Mouse (Mus musculus): ENCODE results near the gene Ccdc137.
A peak's percentile ranks its signal among the peaks of the same experiment; 100 is the strongest.

The Ccdc137 gene

DNA sequence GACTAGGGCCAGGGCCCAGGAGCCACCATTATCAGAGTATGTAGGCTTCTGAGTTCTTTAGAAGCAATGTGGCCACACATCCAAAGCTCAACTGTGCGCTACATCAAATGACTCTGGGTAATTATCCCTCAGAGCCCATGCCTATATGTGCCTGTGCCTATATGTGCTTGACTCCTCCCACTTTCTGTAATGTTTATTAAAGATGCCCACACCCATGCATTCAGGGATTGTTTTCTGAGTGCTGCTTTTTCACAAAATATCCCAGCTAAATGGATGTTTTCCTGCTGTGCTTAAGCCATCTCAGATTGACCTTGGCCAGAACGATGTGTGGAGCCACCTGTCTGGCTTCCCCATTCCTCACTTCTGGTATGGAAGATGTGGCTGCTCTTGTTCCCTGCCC is 5.6 kb downstream of the Ccdc137 start:
- DNase-seq: no peak

DNA sequence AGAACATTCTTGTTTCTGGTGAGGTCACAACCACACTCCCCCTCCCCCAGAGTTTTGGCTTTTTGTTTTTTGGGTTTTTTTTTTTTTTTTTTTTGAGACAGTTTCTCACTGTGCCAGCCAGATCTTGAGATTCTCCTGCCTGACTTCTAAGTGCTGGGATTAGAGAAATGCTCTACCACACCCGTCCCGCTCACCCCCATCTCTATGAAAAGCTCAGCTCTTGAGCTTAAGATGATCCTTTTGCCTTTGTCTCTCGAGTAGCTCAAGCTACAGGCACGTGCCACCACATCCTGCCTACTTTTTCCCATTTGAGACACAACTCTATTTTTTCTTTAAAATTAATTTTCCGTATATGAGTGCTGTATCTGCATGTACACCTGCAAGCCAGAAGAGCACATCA is 6.5 kb downstream of the Ccdc137 start:
- DNase-seq: no peak

DNA sequence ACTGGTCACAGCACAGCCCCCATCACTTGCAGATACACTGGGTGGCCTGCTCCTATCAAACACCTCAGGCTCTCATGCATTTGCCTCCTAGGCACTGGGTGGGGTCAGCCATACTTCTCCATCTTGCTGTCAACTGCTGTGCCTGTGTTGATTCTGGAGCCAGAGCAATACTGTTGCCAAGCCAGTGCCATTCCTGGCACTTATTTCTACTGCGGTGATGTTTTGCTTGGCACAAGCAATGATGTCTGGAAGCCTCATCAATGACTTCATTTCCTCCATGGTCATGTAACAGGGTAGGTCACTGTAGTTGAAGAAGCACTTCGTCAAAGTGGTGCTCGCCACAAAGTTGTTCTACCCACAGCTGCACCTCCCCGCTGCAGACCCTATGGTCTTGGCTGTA is 7.6 kb downstream of the Ccdc137 start:
- DNase-seq: no peak

- peak; percentile 94 to 97 for DNase-seq
Observed at GRCm38 (mm10) chr11:120467051-120467735, 9.3 kb downstream of the Ccdc137 start, which contains the start of gene Arl16. Gene Arl16 (minus strand): TSS chr11:120467607.

- no peak for DNase-seq
Observed at GRCm38 (mm10) chr11:120467736-120468092, 9.8 kb downstream of the Ccdc137 start.

DNA sequence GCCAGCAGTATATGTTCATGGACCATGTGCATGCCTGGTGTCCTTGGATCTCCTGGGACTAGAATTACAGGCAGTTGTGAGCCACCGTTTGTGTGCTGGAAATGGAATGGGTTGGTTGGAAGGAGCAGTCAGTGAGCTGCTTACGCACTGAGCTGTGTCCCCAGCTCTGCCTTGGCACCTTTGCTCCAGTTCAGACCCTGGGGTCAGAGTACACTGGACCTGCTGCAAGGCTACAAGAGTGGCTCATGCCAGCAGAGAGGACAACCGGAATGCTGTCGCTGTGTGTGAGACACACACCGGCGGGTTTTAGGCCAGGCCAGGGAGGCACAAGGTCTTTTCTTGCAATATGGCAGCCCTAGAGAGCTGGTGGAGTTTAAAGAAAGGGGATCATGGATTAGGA is 14.1 kb downstream of the Ccdc137 start:
- DNase-seq: no peak

- no peak for DNase-seq
Observed at GRCm38 (mm10) chr11:120483448-120483934, 25.6 kb downstream of the Ccdc137 start.

DNA sequence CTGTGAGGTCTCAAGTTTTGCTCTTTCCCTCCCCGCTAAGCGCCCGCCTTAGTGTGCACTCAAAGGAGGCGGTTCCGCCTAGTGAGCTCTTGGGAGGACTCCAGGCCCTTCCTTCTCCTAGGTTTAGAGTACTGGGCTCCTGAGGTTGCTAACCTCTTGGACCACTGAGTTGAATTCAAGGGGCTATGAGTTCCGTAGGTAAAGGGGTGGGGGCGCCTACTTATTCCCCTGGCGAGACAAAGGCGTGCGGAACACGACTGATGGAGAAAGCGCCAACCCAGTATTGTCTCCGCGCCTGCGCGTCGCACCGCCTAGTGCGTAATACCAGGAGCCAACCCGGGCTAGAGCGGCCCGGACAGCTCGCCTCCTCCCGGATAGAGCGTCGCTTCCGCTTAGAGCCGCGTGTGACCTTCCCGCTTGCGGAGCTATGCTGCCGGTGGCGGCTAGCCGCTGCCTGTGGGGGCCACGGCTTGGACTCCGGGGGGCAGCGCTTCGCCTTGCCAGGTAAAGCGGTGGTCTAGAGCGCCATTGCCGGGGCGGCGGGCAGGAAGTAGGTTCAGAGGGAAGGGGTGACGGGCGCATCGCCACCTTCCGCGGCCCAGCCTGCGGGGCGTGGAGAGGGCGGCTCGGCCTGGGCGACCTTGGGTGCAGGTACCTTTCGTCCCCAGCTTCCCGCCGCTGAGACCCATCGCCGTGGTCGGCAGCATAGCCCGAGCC is 26.5 kb downstream of the Ccdc137 start, which contains the start of gene Mrpl12:
Gene Mrpl12 (plus strand): TSS at position 349 of the 717 bp plus-strand sequence.
- DNase-seq: peak; percentile 85 to 87

- no peak for DNase-seq
Observed at GRCm38 (mm10) chr11:120485251-120485650, 27.3 kb downstream of the Ccdc137 start.

- no peak for DNase-seq
Observed at GRCm38 (mm10) chr11:120488516-120488915, 30.6 kb downstream of the Ccdc137 start.

DNA sequence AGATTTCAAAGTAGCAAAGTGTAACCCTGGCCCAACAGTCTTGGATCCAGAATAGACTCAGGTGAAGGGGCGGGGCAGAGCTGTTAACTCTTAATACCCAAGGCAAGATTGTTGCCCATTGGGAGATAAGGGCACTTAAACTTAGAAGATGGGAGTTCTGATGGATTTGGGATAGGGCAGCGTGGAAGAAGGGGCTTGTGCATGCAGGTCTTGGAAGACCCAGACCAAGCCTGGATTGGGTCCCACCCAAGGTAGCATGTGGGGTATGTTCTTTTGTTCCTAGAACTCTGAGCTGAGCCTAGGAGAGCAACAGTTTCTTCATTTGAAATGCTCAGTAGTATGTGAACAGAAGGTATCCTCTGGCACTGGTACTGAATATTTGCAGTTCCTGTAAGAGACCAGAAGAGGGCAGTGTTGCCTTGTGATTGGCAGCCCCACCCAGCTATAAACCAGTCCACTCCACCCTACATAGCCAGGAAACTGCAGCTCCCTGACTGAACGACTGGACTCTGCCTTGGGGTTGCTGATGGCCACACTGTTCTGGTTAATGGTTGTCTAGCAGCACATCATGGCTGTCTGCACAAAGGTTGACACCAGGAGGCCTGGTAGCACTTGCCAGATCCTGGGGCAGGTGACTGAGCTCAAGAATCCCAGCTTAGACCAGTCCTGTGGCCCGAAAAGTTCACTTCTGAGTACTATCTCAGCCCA is 31.3 kb downstream of the Ccdc137 start:
- peak; percentile 51 to 55 for DNase-seq

- DNase-seq: no peak
Observed at GRCm38 (mm10) chr11:120490291-120491046, 32.6 kb downstream of the Ccdc137 start.

GRCm38 (mm10) chr11:120491317-120492023 is 33.6 kb downstream of the Ccdc137 start, which contains the start of gene Slc25a10:
Gene Slc25a10 (plus strand): TSS chr11:120491840.
- DNase-seq: peak; percentile 78 to 83

DNA sequence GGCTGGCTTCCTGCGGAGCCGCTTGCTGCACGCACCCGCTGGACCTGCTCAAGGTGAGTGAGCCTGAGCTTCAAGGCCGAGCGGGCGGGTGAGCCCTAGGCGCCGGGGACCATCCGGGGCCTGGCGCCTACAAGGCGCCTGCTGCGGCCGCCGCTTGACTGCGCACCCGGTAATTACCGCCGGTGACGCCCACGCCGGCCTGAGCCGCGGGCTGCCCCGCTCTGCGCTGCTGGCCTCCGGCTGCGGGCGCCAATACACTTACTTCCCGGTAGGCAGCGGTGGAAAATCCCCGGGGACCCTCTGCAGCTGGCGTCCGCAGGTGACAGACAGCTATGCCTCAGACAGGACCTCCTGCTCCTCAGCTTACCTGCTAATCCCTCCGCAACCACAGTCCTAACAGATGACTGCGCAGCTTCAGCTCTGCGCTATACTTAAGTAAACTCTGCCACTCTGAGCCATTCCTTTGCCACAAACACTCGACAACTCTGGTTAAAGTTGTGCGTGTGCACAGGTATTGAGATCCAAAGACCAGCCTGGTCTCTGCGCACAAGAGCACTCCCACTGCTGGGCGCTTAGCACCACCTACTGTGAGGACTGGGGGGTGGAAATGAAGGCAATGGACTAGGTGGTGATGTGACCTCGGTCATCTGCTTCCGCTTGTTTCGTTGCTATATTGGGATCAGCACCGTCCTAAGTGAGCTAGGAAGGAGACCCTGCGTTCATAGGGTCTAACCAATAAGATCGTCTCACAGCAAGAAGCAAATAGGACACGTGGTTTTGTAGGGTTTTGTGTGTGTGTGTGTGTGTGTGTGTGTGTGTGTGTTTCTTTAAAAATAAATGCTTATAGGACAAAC is 34.3 kb downstream of the Ccdc137 start:
- DNase-seq: peak; percentile 26 to 53

- DNase-seq: no peak
Observed at GRCm38 (mm10) chr11:120492878-120493203, 34.9 kb downstream of the Ccdc137 start.

GRCm38 (mm10) chr11:120493351-120493750 is 35.4 kb downstream of the Ccdc137 start:
- no peak for DNase-seq

DNA sequence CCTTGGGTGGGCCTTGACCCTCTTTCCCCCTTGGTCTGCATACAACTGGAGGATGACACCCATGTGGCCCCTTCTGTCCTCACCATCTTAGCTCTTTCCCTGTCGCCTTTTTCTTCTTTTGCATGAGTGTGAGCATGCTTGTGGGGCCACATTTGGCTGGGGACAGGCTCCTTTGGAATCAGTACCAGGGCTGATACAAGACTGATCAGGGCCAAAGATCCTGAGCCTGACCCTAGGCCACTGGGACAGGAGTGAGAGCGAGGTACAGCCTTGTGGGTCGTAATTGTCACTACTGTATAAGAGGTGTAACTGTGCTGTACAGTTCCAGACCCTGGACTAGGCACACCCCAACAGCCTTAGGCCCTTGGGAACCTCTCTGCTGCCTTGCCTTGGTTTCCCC is 36.0 kb downstream of the Ccdc137 start:
- no peak for DNase-seq

GRCm38 (mm10) chr11:120497436-120497835 is 39.5 kb downstream of the Ccdc137 start:
- no peak for DNase-seq

GRCm38 (mm10) chr11:120498226-120498625 is 40.3 kb downstream of the Ccdc137 start:
- no peak for DNase-seq

DNA sequence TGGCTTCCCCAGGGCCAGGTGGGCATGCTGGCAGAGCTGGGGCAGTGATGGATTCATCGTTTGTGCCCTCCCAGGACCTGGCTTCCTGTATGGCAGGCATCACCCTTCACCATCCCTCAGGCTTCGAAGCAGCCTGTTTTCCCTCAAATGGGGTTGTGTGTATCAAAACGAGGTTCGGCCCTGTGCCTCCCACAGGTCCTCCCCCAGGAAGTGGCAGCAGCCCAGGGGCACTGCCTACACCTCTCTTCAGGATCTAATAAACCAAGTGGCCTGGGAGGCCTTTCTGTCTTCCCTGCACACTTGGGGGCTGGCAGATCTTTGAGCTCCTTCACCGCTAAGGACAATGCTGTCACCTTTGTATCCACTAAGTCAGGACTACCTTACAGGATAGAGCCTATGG is 41.0 kb downstream of the Ccdc137 start:
- no peak for DNase-seq

DNA sequence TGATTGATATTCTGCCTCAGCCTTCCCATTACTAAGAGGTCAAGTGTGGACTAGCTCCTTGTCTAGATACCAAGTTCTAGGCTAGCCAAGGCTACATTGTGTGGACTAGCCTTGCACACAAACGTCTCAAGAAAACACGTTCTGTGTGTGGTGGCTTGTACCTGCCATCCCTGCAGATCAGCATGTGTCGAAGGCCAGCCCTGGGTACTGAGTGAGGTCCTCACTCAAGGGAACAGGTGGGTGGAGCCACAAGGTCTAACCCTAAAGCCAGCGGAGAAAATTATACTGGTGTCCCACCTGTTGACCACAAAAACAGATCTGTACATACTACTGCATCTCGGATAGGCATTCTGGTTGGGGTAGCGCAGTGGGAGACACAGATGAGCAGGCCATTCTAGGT is 42.0 kb downstream of the Ccdc137 start:
- no peak for DNase-seq

Data from thymus, postnatal 36 days (tissue).